ENCODE assay signal across 1 mouse cellular context in genomic region chr11:32227041-32227440, GRCm38 (mm10).
A peak's percentile ranks its signal among the peaks of the same experiment; 100 is the strongest.
TF ChIP-seq lines count a peak whose summit lies in the region.

No protein-coding gene starts in this region.

TF ChIP-seq in CH12.LX, 34 proteins besides CTCF, POLR2A, EP300 and RAD21:
- TF ChIP-seq ZMIZ1 (IDR thresholded peaks at IDR 0.05; ENCODE audit: low read depth, low read length) (0 out of 2 replicates have a peak, but pooled peaks have one; percentile 50), SMC3 (IDR thresholded peaks at IDR 0.05; ENCODE audit: low read depth, low read length) (no peak)
